Mouse (Mus musculus): ENCODE results near the gene Sh3bp4. TPM values are rescaled to one million over a fixed set of nuclear protein-coding genes. Genes with fewer than 3 reads are reported as not detected.

Sh3bp4 gene
- polyA plus RNA-seq, 1 experiment from 2014 or later = 15.7 TPM

DNA sequence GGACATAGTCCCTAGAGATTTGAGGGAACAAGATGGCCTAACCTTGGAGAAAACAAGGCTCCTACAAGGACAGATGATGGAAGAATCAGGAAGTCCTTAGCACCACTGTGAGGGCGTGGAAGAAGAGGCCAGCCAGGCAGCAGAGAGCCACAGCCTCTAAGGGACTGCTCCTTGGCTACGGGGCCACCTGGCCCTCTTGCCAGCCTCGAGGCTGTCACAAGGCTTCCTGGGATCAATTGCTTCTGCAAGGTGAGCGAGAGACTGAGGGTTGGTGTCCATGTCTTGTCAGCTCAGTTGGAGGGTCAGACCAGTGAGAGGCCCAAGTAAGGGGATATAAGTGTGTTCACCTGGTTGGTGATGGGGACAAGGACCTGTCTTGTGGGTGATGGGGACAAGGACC lies 63.5 kb downstream of the Sh3bp4 start:
- H3K9ac ChIP-seq (ENCODE audit: low read length) = no peak overlapping the region
- no peaks in the 10 kb centered on the region for H3K27me3 ChIP-seq (replicated peaks; ENCODE audit: control insufficient read depth, insufficient read depth, low read length)
- no peak overlapping the region for H3K4me2 ChIP-seq (ENCODE audit: low read length)
- H3K4me3 ChIP-seq (ENCODE audit: low read depth, low read length) = no peak overlapping the region
- ATAC-seq = no peak
- H3K36me3 ChIP-seq (ENCODE audit: control insufficient read depth, insufficient read depth, low read length) = 0 out of 2 replicates have a peak, but pooled peaks cover 2% of the 10 kb centered on the region
- no peak for DNase-seq (ENCODE audit: low spot score)
- no peaks in the 10 kb centered on the region for H3K9me3 ChIP-seq (replicated peaks; ENCODE audit: control insufficient read depth, low read length)
- WGBS = 88% methylated on average over 4 of the region's 4 CpGs
- H3K4me1 ChIP-seq (ENCODE audit: control insufficient read depth, insufficient read depth, low read length) = peaks cover 12% of the 10 kb centered on the region
- no peak overlapping the region for H3K27ac ChIP-seq (ENCODE audit: low read depth, low read length)

DNA sequence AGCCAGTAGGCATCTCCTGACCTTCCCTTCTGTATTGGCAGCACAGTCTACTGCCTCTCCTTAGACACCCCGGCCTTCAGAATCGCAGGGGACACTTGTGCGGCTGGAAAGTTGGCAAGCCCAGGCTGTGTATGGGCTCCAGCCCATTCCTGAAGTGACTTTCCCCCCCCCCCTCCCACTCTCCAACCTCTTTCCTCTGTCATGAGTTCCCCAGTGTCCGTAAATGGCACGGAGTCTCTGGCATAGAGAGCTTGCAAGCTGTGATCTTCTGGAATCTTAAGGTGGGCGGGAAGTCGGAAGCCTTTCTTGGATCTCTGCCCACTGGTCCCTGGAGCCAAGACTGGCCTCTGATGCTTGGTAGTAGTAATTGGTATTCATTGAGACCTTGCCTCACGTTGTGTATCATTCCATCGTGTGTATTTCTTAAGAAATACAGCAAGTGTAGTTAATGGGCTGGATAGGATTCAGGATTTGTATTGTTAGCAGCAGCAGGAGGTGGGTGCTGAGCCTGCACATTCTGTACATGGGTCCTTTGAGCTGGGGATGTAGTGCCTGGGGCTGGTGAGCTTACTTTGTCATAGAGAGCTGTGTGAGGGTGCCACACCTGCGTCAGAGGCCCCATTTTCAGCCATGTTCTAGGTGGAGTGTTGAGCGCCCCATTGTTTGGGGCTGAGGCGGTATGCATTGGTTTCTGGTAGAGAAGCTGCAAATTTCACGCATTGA lies 66.0 kb downstream of the Sh3bp4 start:
- Histone ChIP-seq H3K4me3 (ENCODE audit: low read depth, low read length) (no peak overlapping the region), H3K27me3 (replicated peaks; ENCODE audit: control insufficient read depth, insufficient read depth, low read length) (no peaks in the 10 kb centered on the region), H3K4me1 (ENCODE audit: control insufficient read depth, insufficient read depth, low read length) (peaks cover 12% of the 10 kb centered on the region), H3K9me3 (replicated peaks; ENCODE audit: control insufficient read depth, low read length) (no peaks in the 10 kb centered on the region), H3K9ac (ENCODE audit: low read length) (no peak overlapping the region), H3K36me3 (ENCODE audit: control insufficient read depth, insufficient read depth, low read length) (0 out of 2 replicates have a peak, but pooled peaks cover 7% of the 10 kb centered on the region), H3K4me2 (ENCODE audit: low read length) (no peak overlapping the region), H3K27ac (ENCODE audit: low read depth, low read length) (no peak overlapping the region)
- 41% methylated on average over 13 of the region's 13 CpGs for WGBS
- DNase-seq (ENCODE audit: low spot score) (peak; percentile 73), ATAC-seq (peak; percentile 62)

DNA sequence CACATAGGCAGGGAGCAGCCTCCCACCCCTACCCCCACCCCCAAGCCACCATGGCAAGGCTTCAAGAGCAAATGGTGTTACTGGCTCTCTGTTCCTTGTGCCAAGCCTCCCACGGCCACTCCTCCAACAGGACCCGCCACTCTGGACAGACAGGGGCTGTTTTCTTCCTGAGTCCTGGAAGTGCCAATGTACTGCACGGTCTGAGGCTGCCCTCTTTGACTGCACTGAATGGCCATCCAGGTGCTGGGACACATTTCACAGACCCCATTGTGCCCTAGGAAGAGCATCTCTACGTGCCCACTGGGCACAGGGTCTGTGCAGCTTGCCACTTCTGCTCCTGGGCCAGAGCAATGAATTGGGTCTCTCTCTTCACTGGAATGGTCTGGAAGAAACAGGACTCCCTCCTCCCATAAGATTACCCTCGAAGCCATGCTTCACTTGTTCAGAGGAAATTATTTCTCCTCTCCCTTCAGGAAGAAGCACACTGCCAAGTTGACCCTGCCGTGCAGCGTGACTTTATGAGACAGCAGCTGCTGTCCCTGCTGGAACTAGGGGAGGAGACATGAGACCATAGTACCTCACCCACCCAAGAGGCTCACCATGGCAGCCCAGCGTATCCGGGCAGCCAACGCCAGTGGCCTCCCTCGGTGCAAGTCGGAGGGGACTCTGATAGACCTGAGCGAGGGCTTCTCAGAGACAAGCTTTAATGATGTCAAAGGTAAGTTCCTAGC lies 67.0 kb downstream of the Sh3bp4 start:
- no peak overlapping the region for H3K4me2 ChIP-seq (ENCODE audit: low read length)
- DNase-seq (ENCODE audit: low spot score) (no peak), ATAC-seq (no peak)
- no peaks in the 10 kb centered on the region for H3K9me3 ChIP-seq (replicated peaks; ENCODE audit: control insufficient read depth, low read length)
- no peak overlapping the region for H3K9ac ChIP-seq (ENCODE audit: low read length)
- H3K4me1 ChIP-seq (ENCODE audit: control insufficient read depth, insufficient read depth, low read length) = peaks cover 12% of the 10 kb centered on the region
- no peak overlapping the region; the same call in 1 of the 2 replicates for H3K27ac ChIP-seq (ENCODE audit: low read depth, low read length)
- 0 out of 2 replicates have a peak, but pooled peaks cover 7% of the 10 kb centered on the region for H3K36me3 ChIP-seq (ENCODE audit: control insufficient read depth, insufficient read depth, low read length)
- 82% methylated on average over 13 of the region's 13 CpGs for WGBS
- no peak overlapping the region for H3K4me3 ChIP-seq (ENCODE audit: low read depth, low read length)
- no peaks in the 10 kb centered on the region for H3K27me3 ChIP-seq (replicated peaks; ENCODE audit: control insufficient read depth, insufficient read depth, low read length)

DNA sequence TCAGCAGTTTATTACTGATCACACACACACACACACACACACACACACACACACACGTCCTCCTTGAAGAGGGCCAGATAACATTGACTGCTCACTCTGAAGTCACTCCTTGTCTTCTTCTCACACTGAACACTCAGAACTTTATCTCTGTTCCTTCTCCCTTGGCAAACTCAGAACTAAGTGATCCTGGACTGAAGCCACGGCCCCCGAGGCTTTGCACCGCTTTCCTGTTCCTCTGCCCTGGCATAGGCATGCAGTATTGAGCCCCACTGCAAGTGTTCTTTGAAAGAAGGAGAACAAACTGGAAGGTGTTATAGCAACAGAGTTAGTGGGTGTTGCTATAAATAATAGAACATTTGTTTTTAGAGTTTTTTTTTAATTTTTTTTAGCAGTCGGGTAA lies 68.1 kb downstream of the Sh3bp4 start:
- Histone ChIP-seq H3K9me3 (replicated peaks; ENCODE audit: control insufficient read depth, low read length) (no peaks in the 10 kb centered on the region), H3K4me3 (ENCODE audit: low read depth, low read length) (no peak overlapping the region), H3K36me3 (ENCODE audit: control insufficient read depth, insufficient read depth, low read length) (peaks cover 8% of the 10 kb centered on the region; the same call in 1 of the 2 replicates), H3K4me2 (ENCODE audit: low read length) (no peak overlapping the region), H3K27me3 (replicated peaks; ENCODE audit: control insufficient read depth, insufficient read depth, low read length) (no peaks in the 10 kb centered on the region), H3K27ac (ENCODE audit: low read depth, low read length) (no peak overlapping the region), H3K4me1 (ENCODE audit: control insufficient read depth, insufficient read depth, low read length) (peaks cover 12% of the 10 kb centered on the region), H3K9ac (ENCODE audit: low read length) (no peak overlapping the region)
- DNase-seq (ENCODE audit: low spot score) (peak; percentile 20), ATAC-seq (no peak)
- 75% methylated on average over 5 of the region's 5 CpGs for WGBS

DNA sequence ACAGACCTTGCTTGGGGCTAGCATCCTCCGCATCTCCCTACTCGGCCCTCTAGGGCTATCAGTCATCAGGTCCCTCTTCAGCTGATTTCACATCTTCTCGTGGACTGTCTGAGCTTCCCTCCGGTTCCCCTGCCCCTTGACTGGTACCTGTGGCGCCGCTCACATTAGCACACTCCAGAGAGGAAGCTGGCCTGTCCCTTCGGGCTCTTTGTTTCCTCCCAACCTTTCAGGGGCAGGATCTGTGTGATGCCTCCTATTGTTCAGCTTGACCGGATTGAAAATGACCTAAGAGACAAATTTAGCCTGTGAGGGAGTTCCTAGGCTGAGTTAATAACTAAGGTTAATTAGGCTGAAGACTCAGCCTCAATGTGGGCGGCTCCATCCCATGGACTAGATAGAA lies 69.9 kb downstream of the Sh3bp4 start:
- H3K4me2 ChIP-seq (ENCODE audit: low read length) = no peak overlapping the region
- H3K27ac ChIP-seq (ENCODE audit: low read depth, low read length) = no peak overlapping the region
- 87% methylated on average over 9 of the region's 9 CpGs for WGBS
- no peak overlapping the region for H3K9ac ChIP-seq (ENCODE audit: low read length)
- no peak for ATAC-seq
- H3K4me3 ChIP-seq (ENCODE audit: low read depth, low read length) = no peak overlapping the region
- peaks cover 24% of the 10 kb centered on the region for H3K36me3 ChIP-seq (ENCODE audit: control insufficient read depth, insufficient read depth, low read length)
- no peaks in the 10 kb centered on the region for H3K9me3 ChIP-seq (replicated peaks; ENCODE audit: control insufficient read depth, low read length)
- peaks cover 12% of the 10 kb centered on the region for H3K4me1 ChIP-seq (ENCODE audit: control insufficient read depth, insufficient read depth, low read length)
- DNase-seq (ENCODE audit: low spot score) = no peak
- no peaks in the 10 kb centered on the region for H3K27me3 ChIP-seq (replicated peaks; ENCODE audit: control insufficient read depth, insufficient read depth, low read length)

DNA sequence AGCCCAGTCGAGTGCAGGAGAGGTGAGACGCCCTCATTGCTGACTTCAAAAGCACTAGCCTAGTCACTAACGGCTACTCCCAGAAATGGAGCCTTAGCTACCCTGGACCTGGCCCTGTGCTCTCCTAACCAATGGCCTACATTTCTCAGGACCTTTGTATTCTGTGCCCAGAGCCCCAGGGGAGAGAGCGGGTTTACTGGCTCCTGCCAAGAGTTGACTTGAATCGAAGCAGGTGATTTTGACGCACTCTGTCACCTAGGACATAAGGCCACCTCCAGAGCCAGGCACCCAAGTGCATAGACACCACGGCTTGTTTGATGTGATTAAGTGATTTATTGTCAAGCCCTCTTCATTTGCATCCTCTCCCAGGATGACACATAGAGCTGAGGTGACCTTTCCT lies 80.9 kb downstream of the Sh3bp4 start:
- Histone ChIP-seq H3K4me1 (ENCODE audit: control insufficient read depth, insufficient read depth, low read length) (no peaks in the 10 kb centered on the region), H3K4me3 (ENCODE audit: low read depth, low read length) (no peak overlapping the region), H3K27me3 (replicated peaks; ENCODE audit: control insufficient read depth, insufficient read depth, low read length) (no peaks in the 10 kb centered on the region), H3K36me3 (ENCODE audit: control insufficient read depth, insufficient read depth, low read length) (peaks cover 31% of the 10 kb centered on the region), H3K9ac (ENCODE audit: low read length) (no peak overlapping the region), H3K9me3 (replicated peaks; ENCODE audit: control insufficient read depth, low read length) (no peaks in the 10 kb centered on the region), H3K4me2 (ENCODE audit: low read length) (no peak overlapping the region), H3K27ac (ENCODE audit: low read depth, low read length) (no peak overlapping the region)
- 83% methylated on average over 7 of the region's 7 CpGs for WGBS
- DNase-seq (ENCODE audit: low spot score) (no peak), ATAC-seq (no peak)

DNA sequence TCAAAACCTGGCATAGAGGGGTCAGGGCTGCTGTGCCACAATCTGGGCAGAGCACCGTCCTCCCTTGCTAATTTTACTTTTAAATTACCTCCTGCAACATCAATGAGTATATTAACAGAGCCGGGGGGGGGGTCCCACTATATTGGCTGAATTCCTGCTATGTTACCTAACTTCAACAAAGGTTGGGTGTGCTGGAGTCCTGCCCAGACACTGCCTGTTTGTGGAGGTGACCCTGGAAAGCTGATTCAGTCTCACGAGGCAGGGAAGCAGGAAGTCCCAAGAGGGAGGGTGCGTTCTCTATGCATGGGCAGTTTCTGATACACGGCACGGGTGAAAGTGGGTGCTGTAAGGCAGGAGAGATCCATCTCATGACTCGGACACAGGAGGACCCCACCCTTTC lies 82.4 kb downstream of the Sh3bp4 start:
- peaks cover 26% of the 10 kb centered on the region for H3K36me3 ChIP-seq (ENCODE audit: control insufficient read depth, insufficient read depth, low read length)
- no peak overlapping the region for H3K4me3 ChIP-seq (ENCODE audit: low read depth, low read length)
- ATAC-seq (no peak), DNase-seq (ENCODE audit: low spot score) (no peak)
- H3K27ac ChIP-seq (ENCODE audit: low read depth, low read length) = no peak overlapping the region
- H3K4me2 ChIP-seq (ENCODE audit: low read length) = no peak overlapping the region
- H3K4me1 ChIP-seq (ENCODE audit: control insufficient read depth, insufficient read depth, low read length) = no peaks in the 10 kb centered on the region
- H3K9me3 ChIP-seq (replicated peaks; ENCODE audit: control insufficient read depth, low read length) = no peaks in the 10 kb centered on the region
- no peaks in the 10 kb centered on the region for H3K27me3 ChIP-seq (replicated peaks; ENCODE audit: control insufficient read depth, insufficient read depth, low read length)
- WGBS = 60% methylated on average over 7 of the region's 7 CpGs
- no peak overlapping the region for H3K9ac ChIP-seq (ENCODE audit: low read length)

DNA sequence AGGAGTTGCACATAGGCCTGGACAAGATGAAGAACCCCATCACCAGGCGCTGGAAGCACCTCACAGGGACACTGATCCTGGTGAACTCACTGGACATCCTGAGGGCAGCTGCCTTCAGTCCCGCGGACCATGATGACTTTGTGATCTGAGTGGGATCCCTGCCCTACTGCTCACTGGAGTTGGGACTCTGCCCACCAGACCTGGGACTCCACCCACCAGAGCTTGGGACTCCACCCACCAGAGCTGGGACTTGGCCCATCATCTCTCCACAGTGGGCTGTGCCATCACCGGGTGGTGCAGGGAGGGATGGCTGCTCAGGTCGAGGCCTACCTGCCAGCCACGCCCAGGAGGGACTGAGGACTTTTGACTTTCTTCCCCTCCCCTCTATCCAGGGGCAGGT lies 83.0 kb downstream of the Sh3bp4 start:
- 86% methylated on average over 6 of the region's 6 CpGs for WGBS
- DNase-seq (ENCODE audit: low spot score) (no peak), ATAC-seq (no peak)
- Histone ChIP-seq H3K9me3 (replicated peaks; ENCODE audit: control insufficient read depth, low read length) (no peaks in the 10 kb centered on the region), H3K4me2 (ENCODE audit: low read length) (no peak overlapping the region), H3K27ac (ENCODE audit: low read depth, low read length) (no peak overlapping the region), H3K4me1 (ENCODE audit: control insufficient read depth, insufficient read depth, low read length) (no peaks in the 10 kb centered on the region), H3K9ac (ENCODE audit: low read length) (no peak overlapping the region), H3K36me3 (ENCODE audit: control insufficient read depth, insufficient read depth, low read length) (peaks cover 26% of the 10 kb centered on the region), H3K4me3 (ENCODE audit: low read depth, low read length) (no peak overlapping the region), H3K27me3 (replicated peaks; ENCODE audit: control insufficient read depth, insufficient read depth, low read length) (no peaks in the 10 kb centered on the region)

DNA sequence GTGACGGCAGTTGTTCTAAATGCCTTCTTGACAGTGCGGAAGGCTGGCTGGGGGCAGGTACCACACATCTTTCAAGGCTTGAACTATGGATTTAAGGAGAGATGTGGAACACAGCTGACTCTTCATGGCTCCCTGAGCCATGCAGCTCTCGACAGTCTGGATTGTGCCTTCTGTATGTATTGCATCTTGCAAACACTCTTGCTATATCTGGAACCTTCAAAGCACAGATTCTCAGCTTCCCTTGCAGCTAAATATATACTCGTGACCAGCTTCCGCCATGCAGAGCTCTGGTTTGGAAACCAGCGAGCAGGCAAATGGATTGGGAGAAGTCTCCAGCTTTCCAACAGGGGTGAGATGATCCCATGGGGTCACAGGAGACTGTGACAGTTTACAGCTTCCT lies 93.3 kb downstream of the Sh3bp4 start:
- Histone ChIP-seq H3K4me2 (ENCODE audit: low read length) (no peak overlapping the region), H3K4me3 (ENCODE audit: low read depth, low read length) (no peak overlapping the region), H3K36me3 (ENCODE audit: control insufficient read depth, insufficient read depth, low read length) (no peaks in the 10 kb centered on the region), H3K27ac (ENCODE audit: low read depth, low read length) (no peak overlapping the region), H3K4me1 (ENCODE audit: control insufficient read depth, insufficient read depth, low read length) (no peaks in the 10 kb centered on the region), H3K27me3 (replicated peaks; ENCODE audit: control insufficient read depth, insufficient read depth, low read length) (no peaks in the 10 kb centered on the region), H3K9me3 (replicated peaks; ENCODE audit: control insufficient read depth, low read length) (no peaks in the 10 kb centered on the region), H3K9ac (ENCODE audit: low read length) (no peak overlapping the region)
- WGBS = 92% methylated on average over 6 of the region's 6 CpGs
- no peak for DNase-seq (ENCODE audit: low spot score)
- no peak for ATAC-seq
